Mouse (Mus musculus): ENCODE results near the gene Adipoq. TPM values are rescaled to one million over a fixed set of nuclear protein-coding genes. Genes with fewer than 3 reads are reported as not detected.
A peak's percentile ranks its signal among the peaks of the same experiment; 100 is the strongest.

Gene Adipoq
- total and polyA plus RNA-seq, 3 experiments: not detected

DNA sequence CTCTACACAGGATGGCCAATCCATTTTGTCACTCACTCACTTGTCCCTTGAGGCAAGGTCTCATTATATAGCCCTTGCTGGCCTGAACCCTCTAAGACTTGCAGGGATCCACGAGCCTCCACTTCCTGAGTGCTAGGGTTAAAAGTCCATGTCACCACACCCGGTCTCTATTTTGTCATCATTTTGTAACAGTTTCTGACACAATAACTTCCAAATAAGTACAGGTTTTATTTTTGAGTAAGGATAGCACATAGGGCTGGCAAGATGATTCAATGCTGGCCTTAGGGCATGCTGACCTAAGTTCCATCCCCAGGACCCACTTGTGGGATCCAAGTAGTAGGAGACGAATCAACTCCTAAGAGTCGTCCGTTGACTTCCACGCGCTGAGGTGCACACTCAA lies 40.2 kb upstream of the Adipoq start:
- TF ChIP-seq EP300 (IDR thresholded peaks at IDR 0.05; ENCODE audit: low read depth in 1 of 2, low read length in 2 of 2): no peak
- TF ChIP-seq CHD2 (IDR thresholded peaks at IDR 0.05; ENCODE audit: low read length): no peak
- no peak for TF ChIP-seq BHLHE40 (IDR thresholded peaks at IDR 0.05; ENCODE audit: borderline replicate concordance, low read depth, low read length)
- TF ChIP-seq SMC3 (IDR thresholded peaks at IDR 0.05; ENCODE audit: low read depth, low read length): no peak
- TF ChIP-seq MAFK (IDR thresholded peaks at IDR 0.05; ENCODE audit: borderline replicate concordance, low read depth, low read length): no peak
- Histone ChIP-seq H3K79me2 (ENCODE audit: control insufficient read depth, insufficient read depth, low read length, poor library complexity) (peaks cover 41% of the 10 kb centered on the region), H3K27me3 (ENCODE audit: control insufficient read depth in 1 of 2, insufficient read depth in 2 of 2, low read length in 2 of 2) (no peaks in the 10 kb centered on the region), H3K9me3 (replicated peaks; ENCODE audit: insufficient read depth, low read length) (no peaks in the 10 kb centered on the region), H3K27ac (ENCODE audit: control insufficient read depth, low read depth, low read length) (peak overlapping the region; percentile 79), H3K4me1 (ENCODE audit: control insufficient read depth in 1 of 2, insufficient read depth in 2 of 2, low read length in 2 of 2) (peaks cover 3 to 6% of the 10 kb centered on the region in 2 experiments; a peak in 3 of 4 replicates), H3K4me3 (ENCODE audit: control insufficient read depth in 1 of 2, insufficient read depth in 1 of 2, low read depth in 2 of 2, low read length in 2 of 2) (peak overlapping the region; percentile 63 to 77), H3K36me3 (ENCODE audit: control insufficient read depth in 1 of 2, insufficient read depth in 2 of 2, low read length in 2 of 2) (peaks cover 15 to 17% of the 10 kb centered on the region in 2 experiments), H3K9ac (ENCODE audit: control insufficient read depth, low read depth, low read length, poor library complexity, severe bottlenecking) (peak overlapping the region; percentile 80)
- DNase-seq (ENCODE audit: low read depth, low spot score): peak; percentile 57

DNA sequence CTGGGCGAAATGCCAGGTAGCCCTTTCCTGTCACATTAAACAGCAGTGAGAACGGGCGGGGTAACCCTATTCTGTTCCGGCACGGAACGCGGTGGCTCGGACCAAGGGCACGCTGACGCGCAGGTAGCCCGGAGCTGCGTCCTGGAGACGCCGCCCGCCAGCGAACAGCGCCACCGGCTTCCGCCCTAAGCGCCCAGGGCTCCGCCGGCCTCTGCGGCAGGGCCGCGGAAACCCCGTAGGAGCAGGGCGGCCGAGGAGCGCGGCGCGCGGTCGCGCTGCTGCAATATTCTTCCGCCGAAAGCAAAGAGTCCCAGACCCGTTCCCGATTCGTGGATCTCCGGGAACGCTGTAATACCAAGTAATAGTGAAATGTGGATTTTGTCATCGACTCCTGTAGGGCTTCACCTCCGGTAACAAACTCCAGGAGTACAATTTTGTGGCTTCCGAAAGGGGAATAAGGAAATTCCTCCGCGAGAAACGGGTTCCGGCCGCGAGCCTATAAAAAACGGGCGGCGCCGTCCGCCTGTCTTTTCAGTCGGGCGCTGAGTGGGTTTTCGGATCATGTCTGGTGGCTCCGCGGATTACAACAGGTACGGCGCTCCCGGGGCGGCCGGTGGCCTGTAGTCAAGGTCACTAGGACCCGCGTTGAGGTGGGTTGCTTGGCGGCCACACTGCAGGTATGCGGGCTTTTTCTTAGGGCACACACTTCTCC lies 38.9 kb upstream of the Adipoq start, which contains the start of gene Eif4a2:
Gene Eif4a2 (plus strand): TSS at position 214 of the 712 bp plus-strand sequence.
- H3K27ac ChIP-seq (ENCODE audit: control insufficient read depth, low read depth, low read length): peak within 1 kb of the TSS; percentile 79
- peak within 1 kb of the TSS; percentile 69 to 77 for H3K4me3 ChIP-seq (ENCODE audit: control insufficient read depth in 1 of 2, insufficient read depth in 1 of 2, low read depth in 2 of 2, low read length in 2 of 2)
- peaks cover under 1 to 6% of the 10 kb centered on the region in 2 experiments; a peak in 3 of 4 replicates for H3K4me1 ChIP-seq (ENCODE audit: control insufficient read depth in 1 of 2, insufficient read depth in 2 of 2, low read length in 2 of 2)
- H3K27me3 ChIP-seq (ENCODE audit: control insufficient read depth in 1 of 2, insufficient read depth in 2 of 2, low read length in 2 of 2): no peaks in the 10 kb centered on the region
- H3K9ac ChIP-seq (ENCODE audit: control insufficient read depth, low read depth, low read length, poor library complexity, severe bottlenecking): peak within 1 kb of the TSS; percentile 80
- peak; percentile 97 for DNase-seq (ENCODE audit: low read depth, low spot score)
- TF ChIP-seq ZC3H11A (IDR thresholded peaks at IDR 0.05; ENCODE audit: low read depth, low read length): no peak
- no peak for TF ChIP-seq MYC (IDR thresholded peaks at IDR 0.05; ENCODE audit: low read depth, low read length)
- peak; percentile 98 for TF ChIP-seq TBP (IDR thresholded peaks at IDR 0.05; ENCODE audit: low read depth, low read length)
- peak; percentile 97; the same call in 1 of the 2 replicates for TF ChIP-seq POLR2AphosphoS5 (IDR thresholded peaks at IDR 0.05; ENCODE audit: borderline replicate concordance, low read depth, low read length)
- TF ChIP-seq CHD1 (IDR thresholded peaks at IDR 0.05; ENCODE audit: low read depth, low read length): no peak
- TF ChIP-seq USF1 (IDR thresholded peaks at IDR 0.05; ENCODE audit: low read depth, low read length): no peak
- TF ChIP-seq MEF2A (IDR thresholded peaks at IDR 0.05; ENCODE audit: extremely low read depth, insufficient replicate concordance, low read depth, low read length, poor library complexity, severe bottlenecking): no peak
- TF ChIP-seq POLR2AphosphoS2 (IDR thresholded peaks at IDR 0.05; ENCODE audit: low read length): no peak
- TF ChIP-seq ZMIZ1 (IDR thresholded peaks at IDR 0.05; ENCODE audit: low read depth, low read length): no peak
- TF ChIP-seq MYB (IDR thresholded peaks at IDR 0.05; ENCODE audit: low read depth, low read length): no peak
- TF ChIP-seq MXI1 (IDR thresholded peaks at IDR 0.05; ENCODE audit: low read depth, low read length): no peak
- TF ChIP-seq CHD2 (IDR thresholded peaks at IDR 0.05; ENCODE audit: low read length): no peak
- peak in 1 of 3 experiments; percentile 18; a peak in 1 of 6 replicates for TF ChIP-seq CTCF (IDR thresholded peaks at IDR 0.05 in 2 of 3, conservative IDR thresholded peaks at IDR 0.05 in 1 of 3; ENCODE audit: control insufficient read depth in 1 of 3, insufficient read depth in 1 of 3, low read depth in 2 of 3, low read length in 3 of 3, poor library complexity in 1 of 3, severe bottlenecking in 1 of 3)
- no peak for TF ChIP-seq SMC3 (IDR thresholded peaks at IDR 0.05; ENCODE audit: low read depth, low read length)
- no peak for TF ChIP-seq ETS1 (IDR thresholded peaks at IDR 0.05; ENCODE audit: low read depth, low read length)
- TF ChIP-seq POLR2A (IDR thresholded peaks at IDR 0.05; ENCODE audit: control insufficient read depth in 1 of 2, insufficient read depth in 1 of 2, low read depth in 1 of 2, low read length in 2 of 2, poor library complexity in 1 of 2): peak; percentile 96 to 97
- TF ChIP-seq GATA1 (IDR thresholded peaks at IDR 0.05; ENCODE audit: low read depth, low read length): no peak
- no peak for TF ChIP-seq E2F4 (IDR thresholded peaks at IDR 0.05; ENCODE audit: borderline replicate concordance, low read depth, low read length)
- H3K79me2 ChIP-seq (ENCODE audit: control insufficient read depth, insufficient read depth, low read length, poor library complexity): peaks cover 49% of the 10 kb centered on the region
- no peaks in the 10 kb centered on the region for H3K9me3 ChIP-seq (replicated peaks; ENCODE audit: insufficient read depth, low read length)
- peaks cover 22% of the 10 kb centered on the region in 2 experiments for H3K36me3 ChIP-seq (ENCODE audit: control insufficient read depth in 1 of 2, insufficient read depth in 2 of 2, low read length in 2 of 2)

All from MEL (cell line).